Mouse (Mus musculus) ES-E14 (cell line): ENCODE data around the gene Zfp113.
A peak's percentile ranks its signal among the peaks of the same experiment; 100 is the strongest.

ENCODE experiments used
- CHD2 ChIP-seq: IDR thresholded peaks from 2 replicates; pipeline ENCODE4 v1.6.1; 2014; ENCODE audit warnings: mild to moderate bottlenecking, low read depth, low read length, inconsistent platforms
- HCFC1 ChIP-seq: IDR thresholded peaks from 2 replicates; pipeline ENCODE4 v1.6.1; 2012; ENCODE audit warnings: low read length, inconsistent platforms, borderline replicate concordance; ENCODE audit not compliant: insufficient read depth
- MAFK ChIP-seq: IDR thresholded peaks from 2 replicates; pipeline ENCODE4 v1.6.1; 2014; ENCODE audit warnings: mild to moderate bottlenecking, low read depth, low read length, inconsistent platforms; ENCODE audit not compliant: insufficient read depth
- ZC3H11A ChIP-seq: IDR thresholded peaks from 2 replicates; pipeline ENCODE4 v1.6.1; 2012; ENCODE audit warnings: low read depth, mild to moderate bottlenecking, inconsistent platforms, low read length, borderline replicate concordance
- ZNF384 ChIP-seq: IDR thresholded peaks from 2 replicates; pipeline ENCODE4 v1.6.1; 2012; ENCODE audit warnings: low read depth, low read length, inconsistent platforms

DNA sequence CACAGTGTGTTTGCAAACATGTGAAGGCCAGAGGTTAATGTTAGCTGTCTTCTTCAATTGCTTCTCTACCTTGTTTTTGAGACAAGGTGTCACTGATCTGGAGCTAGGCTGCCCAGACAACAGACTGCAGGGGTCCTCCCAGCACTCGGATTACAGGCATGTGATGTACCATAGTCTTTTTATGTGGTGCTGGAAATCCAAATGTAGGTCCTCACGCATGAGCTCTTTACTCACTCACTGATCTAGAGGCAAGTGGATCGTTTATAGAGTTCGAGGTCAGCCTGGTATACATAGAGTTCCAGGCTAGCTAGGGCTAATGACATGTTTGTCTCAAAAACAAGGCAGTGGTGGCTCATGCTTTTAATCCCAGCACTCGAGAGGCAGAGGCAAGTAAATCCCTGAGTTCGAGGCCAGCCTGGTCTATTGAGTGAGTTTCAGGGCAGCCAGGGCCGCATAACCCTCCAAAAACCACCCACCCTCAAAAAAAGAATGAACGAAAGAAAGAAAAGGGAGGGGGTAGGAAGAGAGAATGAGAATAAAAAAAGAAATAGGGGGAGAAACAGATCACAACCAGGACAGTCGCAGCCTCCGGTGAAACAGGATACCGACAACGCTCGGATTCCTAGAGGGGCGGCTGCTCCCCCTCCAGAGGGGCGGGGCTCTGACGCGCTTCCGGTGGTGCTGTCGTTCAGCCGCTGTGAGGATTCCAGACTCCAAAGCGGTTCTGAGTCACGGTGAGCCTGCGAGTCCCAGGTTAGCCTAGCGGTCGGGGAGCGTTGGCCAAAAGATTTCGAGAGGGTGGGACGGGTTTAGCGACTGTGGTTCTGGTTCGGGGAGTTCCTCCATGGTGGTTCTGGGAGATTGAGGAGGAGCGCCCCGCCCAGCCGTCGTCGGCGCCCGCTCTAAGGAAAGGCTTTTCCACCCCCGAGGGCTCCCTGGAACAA lies 39.0 kb downstream of the Zfp113 start, which contains the start of gene Zscan21:
- 0 out of 2 replicates have a peak, but pooled peaks have one; percentile 57 for TF ChIP-seq HCFC1
- TF ChIP-seq MAFK: 0 out of 2 replicates have a peak, but pooled peaks have one; percentile 44
- TF ChIP-seq ZC3H11A: no peak
- TF ChIP-seq CHD2: no peak
- TF ChIP-seq ZNF384: no peak
